8 mouse cellular contexts compared by ENCODE assay signal in the genomic region with DNA sequence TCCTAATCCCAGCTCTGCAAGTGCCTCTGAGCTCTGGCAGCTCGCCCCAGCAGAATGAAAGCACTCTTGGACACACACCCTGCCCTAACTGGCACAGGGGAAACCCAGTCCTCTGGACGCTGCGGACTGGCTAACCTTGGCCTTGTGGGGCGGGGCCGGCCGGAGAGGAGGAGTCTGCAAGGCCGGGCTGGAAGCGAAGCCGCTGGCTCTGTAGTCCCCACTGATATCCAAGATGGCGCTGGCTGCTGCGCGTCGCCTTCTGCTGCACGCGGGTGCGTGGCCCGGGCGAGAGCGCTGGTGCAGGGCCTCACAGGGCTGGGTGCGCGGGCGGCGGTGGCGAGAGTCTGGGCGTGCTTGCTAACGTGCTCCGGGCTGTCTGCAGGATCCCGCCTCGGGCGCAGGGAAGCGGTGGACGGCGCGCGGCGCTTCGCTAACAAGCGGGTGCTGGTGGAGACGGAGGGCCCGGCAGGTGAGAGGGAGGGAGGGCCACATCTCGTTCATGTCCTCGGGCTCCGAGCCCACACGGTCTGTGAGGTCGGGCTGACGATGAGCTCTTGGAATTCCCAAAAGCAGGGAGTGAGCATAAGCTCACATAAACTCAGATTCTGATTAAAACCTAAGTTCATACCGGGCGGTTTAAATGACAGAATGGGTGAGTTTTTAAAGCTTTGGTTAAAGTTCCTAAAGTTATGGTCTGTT. TPM values are rescaled to one million over a fixed set of nuclear protein-coding genes. Genes with fewer than 3 reads are reported as not detected.
A peak's percentile ranks its signal among the peaks of the same experiment; 100 is the strongest.
DNase-seq lines count a peak whose midpoint lies in the region; ATAC-seq and TF ChIP-seq lines count a peak whose summit lies in the region.

A gene (plus strand): TSS at position 171 of the 699 bp plus-strand sequence.

- WGBS in forebrain, embryonic 15.5 days = under 1% methylated on average over 48 of the region's 48 CpGs
- under 1% methylated on average over 48 of the region's 48 CpGs for WGBS in lung, adult 2 months

- H3K9ac ChIP-seq in ES-E14 (ENCODE audit: insufficient read depth, low read depth, low read length, poor library complexity, severe bottlenecking) = peak within 1 kb of the TSS; percentile 97
- H3K9ac ChIP-seq in forebrain, embryonic 15.5 days (replicated peaks) = peak within 1 kb of the TSS; percentile 84

- H3K9me3 ChIP-seq in ES-E14 (ENCODE audit: control insufficient read depth, insufficient read depth, low read depth, low read length) = no peaks in the 10 kb centered on the region
- no peaks in the 10 kb centered on the region for H3K9me3 ChIP-seq in forebrain, embryonic 15.5 days

- H3K36me3 ChIP-seq in ES-E14 (ENCODE audit: control insufficient read depth, insufficient read depth, low read length, poor library complexity, severe bottlenecking) = peaks cover 19% of the 10 kb centered on the region
- peaks cover 35% of the 10 kb centered on the region for H3K36me3 ChIP-seq in forebrain, embryonic 15.5 days

- peak within 1 kb of the TSS; percentile 88 for H3K27ac ChIP-seq in ES-E14 (ENCODE audit: insufficient read depth, low read depth, low read length, poor library complexity, severe bottlenecking)
- H3K27ac ChIP-seq in forebrain, embryonic 15.5 days (replicated peaks) = peak within 1 kb of the TSS; percentile 95

- H3K4me1 ChIP-seq in ES-E14 (ENCODE audit: control insufficient read depth in 2 of 2, insufficient read depth in 2 of 2, low read length in 2 of 2, poor library complexity in 1 of 2) = no peaks in the 10 kb centered on the region
- peaks cover 11% of the 10 kb centered on the region for H3K4me1 ChIP-seq in forebrain, embryonic 15.5 days
- peaks cover 5% of the 10 kb centered on the region for H3K4me1 ChIP-seq in lung, adult 2 months (ENCODE audit: control insufficient read depth, insufficient read depth, low read length)

- DNase-seq in ES-E14 (ENCODE audit: low read depth, low spot score) = peak; percentile 77
- DNase-seq in cerebellum, adult 11-12 months = peak; percentile 99
- peak; percentile 92 for DNase-seq in heart, postnatal 25 days (ENCODE audit: low spot score)
- peak; percentile 86 to 90 for DNase-seq in layer of hippocampus, adult 18-20 months (ENCODE audit: low spot score in 2 of 2)
- peak; percentile 93 for DNase-seq in lung, adult 2 months
- DNase-seq in thymus, adult 18-20 months = peak; percentile 64 to 68

- in situ Hi-C loops in ES-E14 (cut with MboI; ENCODE audit: low sequenced_read_pairs in 2 of 2, unreplicated experiment in 2 of 2) = no loop called here

- peak; percentile 97 for ATAC-seq in forebrain, embryonic 15.5 days (replicated peaks)
- ATAC-seq in neutrophil, adult 5-6 weeks (ENCODE audit: extremely low read depth, insufficient number of reproducible peaks, low FRiP score, poor library complexity, severe bottlenecking) = peak; percentile 96

- peak; percentile 85 for TF ChIP-seq POLR2A in lung, adult 2 months (IDR thresholded peaks at IDR 0.05; ENCODE audit: borderline replicate concordance, extremely low read depth, low read depth, low read length)

- peak within 1 kb of the TSS; percentile 91 to 94 for H3K4me3 ChIP-seq in ES-E14 (ENCODE audit: insufficient read depth in 1 of 2, low read depth in 1 of 2, low read length in 2 of 2, poor library complexity in 1 of 2, severe bottlenecking in 1 of 2)
- H3K4me3 ChIP-seq in forebrain, embryonic 15.5 days = peak within 1 kb of the TSS; percentile 76
- H3K4me3 ChIP-seq in lung, adult 2 months (replicated peaks; ENCODE audit: extremely low read depth, low read depth, low read length) = peak within 1 kb of the TSS; percentile 90

- H3K27me3 ChIP-seq in forebrain, embryonic 15.5 days = no peaks in the 10 kb centered on the region

- TF ChIP-seq CTCF in lung, adult 2 months (IDR thresholded peaks at IDR 0.05; ENCODE audit: insufficient read depth, low read length) = no peak

- intact Hi-C loops in heart, postnatal 25 days (cut with DNase I) = no loop called here

- peak within 1 kb of the TSS; percentile 51 for H3K4me2 ChIP-seq in forebrain, embryonic 15.5 days (replicated peaks)

TF ChIP-seq in ES-E14, 5 proteins besides CTCF, POLR2A, EP300 and RAD21:
- TF ChIP-seq ZC3H11A (IDR thresholded peaks at IDR 0.05; ENCODE audit: borderline replicate concordance, low read depth, low read length) (no peak), HCFC1 (IDR thresholded peaks at IDR 0.05; ENCODE audit: borderline replicate concordance, insufficient read depth, low read length) (peak; percentile 74; the same call in 1 of the 2 replicates), CHD2 (IDR thresholded peaks at IDR 0.05; ENCODE audit: low read depth, low read length) (no peak), ZNF384 (IDR thresholded peaks at IDR 0.05; ENCODE audit: low read depth, low read length) (no peak)

RNA-seq across cellular contexts. Expression of the gene that starts here (rescaled TPM):
- total RNA-seq in ES-E14 (2012; rRNA removed) = 38.0 and 42.9 TPM in 2 replicates
- 40.7 and 42.8 TPM in 2 replicates for polyA plus RNA-seq in forebrain, embryonic 15.5 days (2015; fragmentation: Nextera tagmentation; extraction: Ambion mirVana)
- 100 to 1,000 TPM; 409 to 483 TPM for total RNA-seq in heart, postnatal 25 days (2021)
- 10 to 100 TPM; 27.3 to 34.2 TPM for total RNA-seq in layer of hippocampus, adult 18-20 months (2021)
- 70.0 and 78.3 TPM in 2 replicates for polyA plus RNA-seq in lung, adult 2 months (2012; rRNA removed)
- total RNA-seq in neutrophil, adult 5-6 weeks (2017) = 17.2 and 23.1 TPM in 2 replicates

Comparison
In these comparisons a context has a peak if more than half of its experiments do, and no peak if none do; other contexts are left out.
1. Peak in every context shown above with its lines: DNase-seq, ATAC-seq, H3K4me3 ChIP-seq and H3K27ac ChIP-seq.